Mouse (Mus musculus): ENCODE measurements around the gene Itprid1.

DNA sequence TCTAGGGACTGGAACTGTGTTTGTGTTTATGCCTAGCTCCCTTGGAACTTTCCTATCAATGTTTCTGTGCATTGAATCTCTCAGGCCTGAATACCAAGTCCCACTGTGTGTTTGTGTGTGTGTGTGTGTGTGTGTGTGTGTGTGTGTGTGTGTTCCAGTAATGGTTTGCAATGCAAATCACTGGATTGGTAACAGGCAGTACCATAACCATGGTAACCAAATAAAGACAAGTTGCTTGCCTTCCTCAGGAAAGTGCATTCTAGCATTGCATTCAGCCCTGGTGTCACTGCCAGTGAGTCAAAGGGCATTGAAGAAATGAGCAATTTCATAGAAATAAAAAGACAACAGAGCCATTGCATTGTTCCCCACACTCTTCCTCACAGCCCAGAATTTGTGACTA lies 15.9 kb downstream of the Itprid1 start:
- no peak for TF ChIP-seq POLR2A (IDR thresholded peaks at IDR 0.05; ENCODE audit: control insufficient read depth, extremely low read depth, insufficient read depth, low read length, poor library complexity)
- no peak for TF ChIP-seq CTCF (IDR thresholded peaks at IDR 0.05; ENCODE audit: borderline replicate concordance, control insufficient read depth, extremely low read depth, insufficient read depth, low read length, poor library complexity)
